Mouse (Mus musculus) forebrain, embryonic 15.5 days (tissue): ENCODE results near the gene Lrrc8c. TPM values are rescaled to one million over a fixed set of nuclear protein-coding genes. Genes with fewer than 3 reads are reported as not detected.

Experiments
- ATAC-seq: fragments of 200-750 bp; cut with Nextera tagmentation; replicated peaks from 2 replicates; pipeline ENCODE4 v1.8.0; 2017; ENCODE audit warnings: mild to moderate bottlenecking, moderate TSS enrichment, moderate library complexity
- H3K27ac ChIP-seq: fragments of 300-500 bp; sonication (generic); replicated peaks from 2 replicates; pipeline ENCODE4 v1.5.1; 2015; ENCODE audit warnings: mild to moderate bottlenecking, inconsistent platforms
- H3K27me3 ChIP-seq: fragments of 300-500 bp; sonication (generic); 2 replicates; pipeline ENCODE4 v1.6.1; 2015; ENCODE audit warnings: inconsistent platforms
- H3K36me3 ChIP-seq: fragments of 300-500 bp; sonication (generic); 2 replicates; pipeline ENCODE4 v1.6.1; 2015; ENCODE audit warnings: mild to moderate bottlenecking, inconsistent platforms
- H3K4me1 ChIP-seq: fragments of 300-500 bp; sonication (generic); 2 replicates; pipeline ENCODE4 v1.6.1; 2015; ENCODE audit warnings: inconsistent platforms
- H3K4me2 ChIP-seq: fragments of 300-500 bp; sonication (generic); replicated peaks from 2 replicates; pipeline ENCODE4 v1.6.1; 2015; ENCODE audit warnings: mild to moderate bottlenecking, inconsistent platforms
- H3K4me3 ChIP-seq: fragments of 300-500 bp; sonication (generic); 2 replicates; pipeline ENCODE4 v1.5.1; 2015; ENCODE audit warnings: mild to moderate bottlenecking, inconsistent platforms
- H3K9ac ChIP-seq: fragments of 300-500 bp; sonication (generic); replicated peaks from 2 replicates; pipeline ENCODE4 v1.6.1; 2015; ENCODE audit warnings: mild to moderate bottlenecking, inconsistent platforms
- H3K9me3 ChIP-seq: fragments of 300-500 bp; sonication (generic); 2 replicates; pipeline ENCODE4 v1.6.1; 2016; ENCODE audit warnings: inconsistent platforms
- WGBS: fragments of 180-500 bp; shearing (Covaris S2); methylation state at CpG from one replicate; pipeline ENCODE4 v1.1.7; 2015; ENCODE audit warnings: mixed read lengths; 5-methylcytosine and 5-hydroxymethylcytosine counted together
- polyA plus RNA-seq: library from polyadenylated mRNA; unstranded; fragments of >200 nt; fragmentation: Nextera tagmentation; extraction: Ambion mirVana; gene quantifications from 2 replicates; pipeline ENCODE4 v1.2.1, GENCODE M21; 2015

Lrrc8c gene
- polyA plus RNA-seq, 1 experiment from 2014 or later, result 11.4 TPM

DNA sequence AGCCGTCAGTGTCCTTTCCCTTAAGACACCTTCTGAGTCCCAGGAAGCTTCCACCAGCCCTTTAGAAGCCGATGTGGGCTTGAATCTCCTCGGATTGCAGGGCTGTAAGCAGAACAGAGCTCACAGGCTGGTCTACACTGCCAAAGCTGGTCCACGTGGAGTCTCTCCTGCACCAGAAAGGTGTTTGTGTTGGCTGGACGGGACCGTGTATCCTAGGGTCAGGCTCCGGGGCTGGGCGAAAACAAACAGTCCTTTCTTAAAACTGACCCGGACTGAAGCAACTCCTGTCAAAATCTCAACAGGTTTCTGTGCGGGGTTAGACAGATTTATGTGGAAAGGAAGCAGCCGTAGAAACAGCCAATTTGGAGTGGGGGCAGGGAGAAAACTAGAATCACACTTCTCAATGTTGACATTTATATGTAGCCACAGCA, 132.4 kb downstream of the Lrrc8c start:
- H3K4me1 ChIP-seq, result peaks cover 14% of the 10 kb centered on the region
- no peak overlapping the region for H3K4me3 ChIP-seq
- H3K9ac ChIP-seq, result no peak overlapping the region
- H3K27me3 ChIP-seq, result no peaks in the 10 kb centered on the region
- no peaks in the 10 kb centered on the region for H3K36me3 ChIP-seq
- 86% methylated on average over 11 of the region's 11 CpGs for WGBS
- H3K27ac ChIP-seq, result no peak overlapping the region
- no peaks in the 10 kb centered on the region for H3K9me3 ChIP-seq
- no peak overlapping the region for H3K4me2 ChIP-seq
- no peak for ATAC-seq

DNA sequence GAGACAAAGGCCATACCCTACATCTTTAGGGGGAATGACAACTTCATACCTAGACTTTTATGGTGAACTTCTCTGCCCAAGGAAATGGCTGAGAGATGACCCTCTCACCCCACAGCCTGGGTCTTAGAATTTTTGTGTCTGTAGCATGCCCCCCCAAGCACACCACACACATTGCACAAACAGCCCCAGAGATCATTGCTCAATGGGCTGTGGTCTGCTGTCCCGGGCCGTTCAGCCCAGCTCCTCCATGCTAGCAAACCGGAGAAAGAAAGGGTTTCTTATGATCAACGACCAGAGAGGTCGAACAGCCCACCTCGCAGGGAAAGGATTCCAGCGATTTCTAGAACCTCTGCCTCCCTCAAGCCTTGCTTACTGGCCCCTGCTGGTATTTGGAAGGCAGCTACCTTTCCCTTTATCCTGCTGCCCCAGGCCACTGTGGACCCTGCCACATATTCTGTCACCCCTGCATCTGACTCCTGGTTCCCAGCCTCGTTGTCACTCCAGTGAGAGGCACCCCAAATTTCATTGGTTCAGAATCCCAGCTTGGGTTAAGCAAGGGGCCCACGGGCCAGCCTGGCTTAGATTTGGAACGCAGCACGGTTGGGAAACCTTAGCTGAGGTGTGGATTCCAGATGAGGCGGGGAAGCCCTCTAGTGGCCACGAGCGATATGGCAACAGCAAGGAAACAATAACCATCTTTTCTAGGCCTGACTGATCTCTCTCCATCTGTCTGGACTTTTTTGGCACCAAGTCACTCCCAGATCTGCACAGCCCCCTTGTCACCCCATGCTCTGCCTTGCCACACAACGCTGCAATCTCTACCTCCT, 135.3 kb downstream of the Lrrc8c start:
- Histone ChIP-seq H3K4me3 (no peak overlapping the region), H3K4me1 (peaks cover 12% of the 10 kb centered on the region), H3K27me3 (no peaks in the 10 kb centered on the region), H3K9ac (no peak overlapping the region), H3K36me3 (no peaks in the 10 kb centered on the region), H3K9me3 (no peaks in the 10 kb centered on the region), H3K27ac (no peak overlapping the region), H3K4me2 (no peak overlapping the region)
- WGBS, result 29% methylated on average over 15 of the region's 15 CpGs
- peak; percentile 79 for ATAC-seq

DNA sequence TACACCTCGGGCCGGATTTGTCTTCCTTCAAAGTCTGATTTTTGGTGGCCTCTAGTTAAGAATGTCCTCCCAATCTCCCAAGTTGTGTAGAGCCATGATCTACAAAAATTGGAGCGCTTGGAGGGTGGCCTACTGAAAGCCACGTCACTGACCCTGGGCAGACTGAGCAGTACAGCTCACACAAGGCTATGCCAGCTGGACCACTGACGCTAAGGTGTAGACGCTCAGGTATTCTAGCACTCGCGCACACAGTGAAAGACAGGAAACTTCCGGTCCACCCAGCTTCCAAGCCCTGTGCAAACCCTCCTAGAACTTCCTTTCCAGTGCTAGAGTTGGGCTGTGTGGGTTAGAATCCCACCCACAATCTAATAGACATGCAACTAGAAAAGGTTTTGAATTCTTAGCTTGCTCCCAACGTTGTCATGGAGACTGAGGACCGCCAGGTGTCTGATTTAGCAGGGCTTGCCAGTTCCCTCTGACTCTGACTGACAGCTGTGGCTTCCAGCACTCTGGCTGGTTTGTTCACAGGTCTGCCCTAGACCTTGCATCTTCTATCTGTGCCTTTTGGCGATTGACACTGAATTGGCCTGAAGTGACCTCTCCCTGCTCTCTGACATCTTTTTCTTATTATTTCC, 136.0 kb downstream of the Lrrc8c start:
- no peak overlapping the region for H3K9ac ChIP-seq
- ATAC-seq, result peak; percentile 55
- no peaks in the 10 kb centered on the region for H3K9me3 ChIP-seq
- no peaks in the 10 kb centered on the region for H3K27me3 ChIP-seq
- H3K4me2 ChIP-seq, result no peak overlapping the region
- no peak overlapping the region for H3K27ac ChIP-seq
- H3K4me1 ChIP-seq, result peaks cover 12% of the 10 kb centered on the region
- no peak overlapping the region for H3K4me3 ChIP-seq
- no peaks in the 10 kb centered on the region for H3K36me3 ChIP-seq
- WGBS, result 68% methylated on average over 12 of the region's 12 CpGs

DNA sequence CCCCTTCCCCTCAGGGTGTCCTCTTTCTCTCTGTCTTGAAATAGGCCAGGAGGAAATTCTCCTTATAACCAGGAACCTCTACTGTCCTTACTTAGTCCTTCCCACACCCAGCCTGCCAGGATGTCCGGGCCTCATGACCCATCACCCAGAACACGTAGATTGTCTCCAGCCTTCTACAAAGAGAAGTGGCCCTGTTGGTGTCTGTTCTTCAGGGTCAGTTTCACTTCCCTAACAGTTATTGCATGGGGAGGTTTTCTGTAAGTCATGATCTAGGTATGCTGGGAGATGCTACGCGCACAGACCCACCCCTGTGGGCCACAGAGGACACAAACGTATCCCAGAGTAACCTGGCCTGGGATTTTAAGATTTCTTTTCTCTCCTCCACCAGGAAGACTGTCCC, 142.7 kb downstream of the Lrrc8c start:
- WGBS, result 92% methylated on average over 5 of the region's 5 CpGs
- Histone ChIP-seq H3K4me2 (no peak overlapping the region), H3K27me3 (no peaks in the 10 kb centered on the region), H3K36me3 (no peaks in the 10 kb centered on the region), H3K4me1 (no peaks in the 10 kb centered on the region), H3K9me3 (no peaks in the 10 kb centered on the region), H3K4me3 (no peak overlapping the region), H3K27ac (no peak overlapping the region), H3K9ac (no peak overlapping the region)
- ATAC-seq, result no peak

Other genes with a start within 250 kb of the Lrrc8c start
- gene Gm43302, start 225.7 kb upstream of the Lrrc8c start, polyA plus RNA-seq, result 0.17 TPM in 1 of 2 replicates, not detected in the other
- gene Gbp6, start 225.7 kb upstream of the Lrrc8c start, polyA plus RNA-seq, result 1.2 and 1.4 TPM in 2 replicates
- 15.5 and 16.0 TPM in 2 replicates for gene Lrrc8b, start 103.6 kb upstream of the Lrrc8c start, polyA plus RNA-seq
- gene Lrrc8d, start 180.6 kb downstream of the Lrrc8c start, polyA plus RNA-seq, result 33.9 and 38.2 TPM in 2 replicates